Mouse (Mus musculus): ENCODE measurements around the gene Spem1. TPM values are rescaled to one million over a fixed set of nuclear protein-coding genes. Genes with fewer than 3 reads are reported as not detected.

Gene Spem1
- total RNA-seq, 2 experiments from 2014 or later, result not detected

GRCm38 (mm10) chr11:69837604-69837951 lies 15.6 kb upstream of the Spem1 start, which contains the start of gene Nlgn2:
Gene Nlgn2, minus strand, starts transcription at chr11:69837784.
- intact Hi-C loops (cut with DNase I), result loop anchor here (2.0 kb wide), 1 partner anchor 39 kb away; no protein-coding TSS in a partner anchor
- DNase-seq (ENCODE audit: low spot score), result no peak

GRCm38 (mm10) chr11:69836703-69837576 lies 15.0 kb upstream of the Spem1 start:
- intact Hi-C loops (cut with DNase I), result loop anchor here (2.0 kb wide), 1 partner anchor 38 kb away; no protein-coding TSS in a partner anchor
- no peak for DNase-seq (ENCODE audit: low spot score)

- intact Hi-C loops (cut with DNase I), result loop anchor here (2.0 kb wide), 1 partner anchor 37 kb away; no protein-coding TSS in a partner anchor
- no peak for DNase-seq (ENCODE audit: low spot score)
Observed at GRCm38 (mm10) chr11:69835966-69836335, 14.0 kb upstream of the Spem1 start.

DNA sequence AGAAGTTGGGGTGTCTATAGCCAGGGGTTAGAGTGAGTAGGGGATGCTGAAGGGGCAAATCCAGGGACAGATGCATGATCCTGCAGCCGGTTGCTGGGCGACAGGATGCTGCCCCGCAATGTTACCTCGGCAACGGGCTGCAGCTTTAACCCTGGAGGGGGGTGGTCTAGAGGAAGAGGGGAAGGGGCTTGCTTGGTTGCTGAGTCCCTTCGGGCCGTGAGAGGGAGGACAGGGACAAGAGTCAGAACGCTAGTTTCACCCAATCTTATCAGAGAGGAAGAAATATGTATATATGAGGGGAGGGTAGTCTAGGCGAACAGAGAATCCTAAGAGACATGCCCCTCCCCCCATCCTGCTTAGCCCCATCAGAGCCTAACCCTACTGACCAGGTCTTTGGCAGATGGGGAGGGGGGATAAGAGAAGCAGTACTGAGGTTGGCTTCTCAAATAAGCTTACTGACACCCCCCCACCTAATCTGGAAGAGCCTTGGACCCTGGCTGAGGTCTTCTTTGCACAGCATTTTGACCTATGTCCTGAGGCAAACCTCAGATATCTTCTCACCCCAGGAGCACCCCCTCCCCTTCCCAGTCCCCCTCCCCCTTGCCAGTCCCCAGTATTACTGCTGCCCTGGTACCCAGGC lies 13.5 kb upstream of the Spem1 start:
- no peak for DNase-seq (ENCODE audit: low spot score)
- intact Hi-C loops (cut with DNase I), result no loop called here

GRCm38 (mm10) chr11:69834001-69834549 lies 12.1 kb upstream of the Spem1 start:
- no peak for DNase-seq (ENCODE audit: low spot score)
- intact Hi-C loops (cut with DNase I), result no loop called here

DNA sequence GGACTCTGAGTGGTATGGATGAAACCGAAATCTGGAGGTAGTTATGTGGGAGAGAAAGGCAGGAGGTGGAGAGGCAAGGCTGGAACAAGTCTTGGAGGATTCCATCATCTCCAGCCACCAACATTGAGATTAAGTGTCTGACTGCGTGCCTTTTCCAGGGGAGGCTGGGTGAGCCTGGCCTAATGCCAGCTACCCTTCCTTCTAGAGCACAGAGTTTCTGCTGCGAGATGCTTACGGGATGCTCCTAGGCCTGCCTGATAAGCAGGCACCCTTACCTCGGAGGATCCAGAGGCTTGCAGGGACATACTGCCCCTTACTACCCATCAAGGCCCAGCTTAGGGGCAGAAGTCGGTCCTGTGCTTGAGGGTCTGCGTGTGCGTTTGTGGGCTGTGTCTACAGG lies 11.6 kb upstream of the Spem1 start:
- no peak for DNase-seq (ENCODE audit: low spot score)
- intact Hi-C loops (cut with DNase I), result no loop called here

DNA sequence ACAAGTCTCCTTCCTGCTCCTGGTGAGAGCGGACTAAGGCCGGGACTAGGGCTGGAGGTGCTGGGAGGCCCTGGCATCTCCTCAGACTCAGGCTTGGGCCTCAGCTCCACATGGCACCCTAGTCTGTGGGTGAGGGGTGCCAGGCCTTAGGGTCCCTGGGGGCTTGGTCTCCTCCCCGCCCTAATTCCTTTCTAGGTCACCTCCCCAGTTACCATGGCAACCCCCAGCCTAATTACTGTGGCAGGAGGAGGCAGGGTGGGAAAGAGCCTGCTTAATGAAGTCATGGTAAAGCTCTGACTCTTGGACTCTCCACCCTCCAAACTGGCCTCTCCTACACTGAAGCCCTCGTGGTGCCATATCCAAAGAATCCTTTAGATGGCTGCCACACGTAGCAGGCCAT lies 6.9 kb upstream of the Spem1 start:
- DNase-seq (ENCODE audit: low spot score), result no peak
- intact Hi-C loops (cut with DNase I), result no loop called here

- intact Hi-C loops (cut with DNase I), result no loop called here
- no peak for DNase-seq (ENCODE audit: low spot score)
Observed at GRCm38 (mm10) chr11:69823456-69823855, 1.5 kb upstream of the Spem1 start.

DNA sequence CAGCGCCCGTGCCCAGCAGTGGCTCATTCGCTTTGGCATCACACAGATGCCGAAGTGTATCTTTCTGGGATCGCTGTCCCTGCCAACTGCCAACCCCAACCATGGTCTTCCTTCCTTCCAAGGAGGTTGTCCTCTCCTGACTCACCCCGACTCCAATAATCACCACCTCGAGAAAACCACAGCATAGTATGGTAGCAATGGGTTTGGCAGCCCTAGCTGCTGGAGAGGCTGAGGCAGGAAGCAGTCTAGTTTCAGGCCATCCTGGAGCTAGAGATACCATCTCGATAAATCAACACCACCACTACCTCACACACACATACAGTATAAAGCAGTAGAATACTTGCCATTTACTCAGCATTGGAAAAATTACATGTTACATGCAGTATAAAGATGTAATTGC lies 3.1 kb downstream of the Spem1 start:
- no peak for DNase-seq (ENCODE audit: low spot score)
- intact Hi-C loops (cut with DNase I), result no loop called here

GRCm38 (mm10) chr11:69818365-69818764 lies 3.6 kb downstream of the Spem1 start, which contains the start of gene Spem2:
Gene Spem2, minus strand, starts transcription at chr11:69818465.
- DNase-seq (ENCODE audit: low spot score), result no peak

DNA sequence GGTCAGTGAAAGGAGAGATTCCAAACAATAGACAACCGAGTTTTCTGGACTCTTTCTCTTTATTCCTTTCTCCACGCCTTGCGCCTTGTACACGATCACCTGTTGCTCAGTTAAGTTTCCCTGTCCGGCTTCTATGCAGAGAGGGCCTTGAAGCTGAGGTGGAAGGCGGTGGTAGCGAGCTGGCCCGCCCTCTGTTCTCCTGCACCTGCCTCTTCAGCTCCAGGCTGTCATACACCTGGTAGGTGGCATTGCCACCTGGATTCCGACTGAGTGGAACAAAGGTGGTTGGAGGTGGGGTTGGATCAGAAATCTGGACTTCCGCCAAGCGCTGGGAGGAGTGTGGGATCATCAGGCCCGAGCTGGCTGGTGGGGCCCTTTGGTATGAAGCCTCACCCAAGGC lies 5.5 kb downstream of the Spem1 start:
- no peak for DNase-seq (ENCODE audit: low spot score)
- intact Hi-C loops (cut with DNase I), result no loop called here

More at GRCm38 (mm10) chr11:69818365-69818764, 3.6 kb downstream of the Spem1 start, which contains the start of gene Spem2:
- intact Hi-C loops (cut with DNase I), result no loop called here

GRCm38 (mm10) chr11:69815155-69815554 lies 6.8 kb downstream of the Spem1 start, which contains the start of gene Gm39566:
Gene Gm39566, minus strand, starts transcription at chr11:69815298.
- intact Hi-C loops (cut with DNase I), result no loop called here
- DNase-seq (ENCODE audit: low spot score), result no peak

DNA sequence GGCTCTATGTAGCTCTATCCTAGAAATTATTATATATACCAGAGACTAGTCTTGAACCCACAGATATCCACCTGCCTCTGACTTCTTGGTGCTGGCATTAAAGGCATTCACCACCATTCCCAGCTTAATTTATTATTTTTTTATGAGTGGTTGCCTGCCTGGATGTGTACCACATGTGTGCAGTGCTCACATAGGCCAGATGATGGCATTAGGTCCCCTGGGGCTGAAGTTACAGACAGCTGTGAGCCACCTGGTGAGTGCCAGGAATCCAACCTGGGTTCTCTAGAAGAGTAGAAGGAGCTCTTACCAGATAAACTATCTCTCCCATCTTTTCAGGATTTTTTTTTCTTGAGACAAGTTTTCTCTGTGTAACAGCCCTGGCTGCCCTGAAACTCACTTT lies 11.7 kb downstream of the Spem1 start:
- intact Hi-C loops (cut with DNase I), result loop anchor here (2.0 kb wide), 1 partner anchor 17 kb away; no protein-coding TSS in a partner anchor
- DNase-seq (ENCODE audit: low spot score), result no peak

- intact Hi-C loops (cut with DNase I), result no loop called here
- no peak for DNase-seq (ENCODE audit: low spot score)
Observed at GRCm38 (mm10) chr11:69807641-69808040, 14.3 kb downstream of the Spem1 start.

GRCm38 (mm10) chr11:69806378-69806777 lies 15.6 kb downstream of the Spem1 start:
- no peak for DNase-seq (ENCODE audit: low spot score)
- intact Hi-C loops (cut with DNase I), result no loop called here

- intact Hi-C loops (cut with DNase I), result no loop called here
- no peak for DNase-seq (ENCODE audit: low spot score)
Observed at GRCm38 (mm10) chr11:69804972-69805909, 16.7 kb downstream of the Spem1 start, which contains the start of gene Tmem102. Gene Tmem102, minus strand, starts transcription at chr11:69805624.

GRCm38 (mm10) chr11:69804652-69804940 lies 17.4 kb downstream of the Spem1 start:
- DNase-seq (ENCODE audit: low spot score), result peak; percentile 38
- intact Hi-C loops (cut with DNase I), result no loop called here

GRCm38 (mm10) chr11:69803786-69804651 lies 18.0 kb downstream of the Spem1 start:
- DNase-seq (ENCODE audit: low spot score), result peak; percentile 68
- intact Hi-C loops (cut with DNase I), result loop anchor here (2.0 kb wide), 2 partner anchors 37 to 73 kb away; no protein-coding TSS in a partner anchor

GRCm38 (mm10) chr11:69803328-69803727 lies 18.7 kb downstream of the Spem1 start:
- DNase-seq (ENCODE audit: low spot score), result no peak
- intact Hi-C loops (cut with DNase I), result loop anchor here (2.0 kb wide), 2 partner anchors 37 to 73 kb away; no protein-coding TSS in a partner anchor

Data from heart, postnatal 25 days (tissue).